Mouse (Mus musculus) lung, adult 2 months (tissue): ENCODE measurements around the gene Pax5. TPM values are rescaled to one million over a fixed set of nuclear protein-coding genes. Genes with fewer than 3 reads are reported as not detected.
A peak's percentile ranks its signal among the peaks of the same experiment; 100 is the strongest.

Experiments
- DNase-seq: peaks from one replicate; pipeline ENCODE4 v3.0.0; 2022
- H3K4me1 ChIP-seq: fragments of 200-500 bp; 2 replicates; pipeline ENCODE4 v1.6.1; 2011; ENCODE audit warnings: low read length; ENCODE audit not compliant: control insufficient read depth, insufficient read depth
- H3K4me3 ChIP-seq: fragments of 200-500 bp; replicated peaks from 2 replicates; pipeline ENCODE3; 2011; ENCODE audit warnings: low read depth, mild to moderate bottlenecking, control low read depth, low read length; ENCODE audit errors: extremely low read depth
- CTCF ChIP-seq: fragments of 200-500 bp; IDR thresholded peaks from 2 replicates; pipeline ENCODE4 v1.5.1; 2011; ENCODE audit warnings: mild to moderate bottlenecking, low read length, control low read depth; ENCODE audit not compliant: insufficient read depth
- POLR2A ChIP-seq: fragments of 200-500 bp; IDR thresholded peaks from 2 replicates; pipeline ENCODE4 v1.6.1; 2011; ENCODE audit warnings: low read depth, mild to moderate bottlenecking, control low read depth, low read length, borderline replicate concordance; ENCODE audit errors: extremely low read depth
- WGBS: fragments of 180-500 bp; shearing (Covaris S2); methylation state at CpG from one replicate; pipeline ENCODE4 v1.1.7; 2018; 5-methylcytosine and 5-hydroxymethylcytosine counted together
- polyA plus RNA-seq: library from polyadenylated mRNA; depleted of rRNA; stranded (reverse); fragments of >200 nt; gene quantifications from 2 replicates; pipeline ENCODE4 v1.2.3, GENCODE M21; 2012

Gene Pax5
- polyA plus RNA-seq, 1 experiment = 6.1 TPM

- 38% methylated on average over 5 of the region's 5 CpGs for WGBS
- no peak for TF ChIP-seq CTCF
- no peak for TF ChIP-seq POLR2A
- DNase-seq = no peak
- Histone ChIP-seq H3K4me1 (no peaks in the 10 kb centered on the region), H3K4me3 (no peak overlapping the region)
These were observed 133.5 kb downstream of the Pax5 start for GRCm38 (mm10) chr4:44576786-44577185.

- no peaks in the 10 kb centered on the region for H3K4me1 ChIP-seq
- no peak overlapping the region for H3K4me3 ChIP-seq
- TF ChIP-seq CTCF = no peak
- no peak for TF ChIP-seq POLR2A
- DNase-seq = no peak
- WGBS = 67% methylated on average over 5 of the region's 5 CpGs
These were observed 137.3 kb downstream of the Pax5 start for GRCm38 (mm10) chr4:44573017-44573416.

- DNase-seq = no peak
- 31% methylated on average over 5 of the region's 5 CpGs for WGBS
- no peak for TF ChIP-seq CTCF
- no peaks in the 10 kb centered on the region for H3K4me1 ChIP-seq
- no peak overlapping the region for H3K4me3 ChIP-seq
These were observed 137.9 kb downstream of the Pax5 start for GRCm38 (mm10) chr4:44572373-44572772.

GRCm38 (mm10) chr4:44569138-44569537 lies 141.1 kb downstream of the Pax5 start:
- TF ChIP-seq CTCF (no peak), POLR2A (no peak)
- 77% methylated on average over 10 of the region's 10 CpGs for WGBS
- DNase-seq = no peak
- no peaks in the 10 kb centered on the region for H3K4me1 ChIP-seq
- H3K4me3 ChIP-seq = no peak overlapping the region

GRCm38 (mm10) chr4:44568666-44569065 lies 141.6 kb downstream of the Pax5 start:
- no peak for TF ChIP-seq POLR2A
- no peak for TF ChIP-seq CTCF
- Histone ChIP-seq H3K4me3 (no peak overlapping the region), H3K4me1 (no peaks in the 10 kb centered on the region)
- no peak for DNase-seq
- 71% methylated on average over 10 of the region's 10 CpGs for WGBS

GRCm38 (mm10) chr4:44566401-44566800 lies 143.9 kb downstream of the Pax5 start:
- no peak for DNase-seq
- TF ChIP-seq CTCF (no peak), POLR2A (no peak)
- 55% methylated on average over 8 of the region's 8 CpGs for WGBS
- Histone ChIP-seq H3K4me1 (no peaks in the 10 kb centered on the region), H3K4me3 (no peak overlapping the region)

GRCm38 (mm10) chr4:44565126-44566082 lies 144.9 kb downstream of the Pax5 start:
- Histone ChIP-seq H3K4me1 (no peaks in the 10 kb centered on the region), H3K4me3 (no peak overlapping the region)
- DNase-seq = no peak
- no peak for TF ChIP-seq CTCF
- TF ChIP-seq POLR2A = no peak
- WGBS = 78% methylated on average over 12 of the region's 12 CpGs

- no peak overlapping the region for H3K4me3 ChIP-seq
- H3K4me1 ChIP-seq = no peaks in the 10 kb centered on the region
- DNase-seq = peak; percentile 70
- TF ChIP-seq POLR2A (no peak), CTCF (peak; percentile 75)
- WGBS = 6% methylated on average over 10 of the region's 10 CpGs
These were observed 145.7 kb downstream of the Pax5 start for GRCm38 (mm10) chr4:44564602-44565001.

GRCm38 (mm10) chr4:44560956-44561355 lies 149.3 kb downstream of the Pax5 start:
- DNase-seq = no peak
- Histone ChIP-seq H3K4me3 (no peak overlapping the region), H3K4me1 (no peaks in the 10 kb centered on the region)
- 56% methylated on average over 8 of the region's 8 CpGs for WGBS
- no peak for TF ChIP-seq POLR2A
- TF ChIP-seq CTCF = no peak

GRCm38 (mm10) chr4:44558564-44558955 lies 151.7 kb downstream of the Pax5 start:
- DNase-seq = no peak
- no peaks in the 10 kb centered on the region for H3K4me1 ChIP-seq
- no peak overlapping the region for H3K4me3 ChIP-seq
- 22% methylated on average over 7 of the region's 7 CpGs for WGBS
- TF ChIP-seq CTCF = no peak
- TF ChIP-seq POLR2A = no peak
